Comparison of ENCODE assay signal across 10 mouse cellular contexts in genomic region chr2:172862424-172862823, GRCm38 (mm10).
DNase-seq lines count a peak whose midpoint lies in the region; ATAC-seq and TF ChIP-seq lines count a peak whose summit lies in the region.
"Had no signal": no experiment of that assay in that cellular context is flagged by ENCODE, and none has a peak within 500 bp of the region (broad histone marks: within the 10 kb centered on the region; RNA-seq: fewer than 3 reads in every experiment).

No protein-coding gene starts in this region.

- peak overlapping the region; percentile 19; the same call in 1 of the 2 replicates for H3K4me3 ChIP-seq in forebrain, embryonic 10.5 days
- H3K4me3 ChIP-seq in forebrain, embryonic 16.5 days (replicated peaks; ENCODE audit: low read length), result no peak overlapping the region
- H3K4me3 ChIP-seq in kidney, embryonic 15.5 days (replicated peaks), result no peak overlapping the region
- H3K4me3 ChIP-seq in kidney, adult 2 months (ENCODE audit: insufficient read depth, low read depth, low read length), result no peak overlapping the region
- no peak overlapping the region for H3K4me3 ChIP-seq in embryonic facial prominence, embryonic 13.5 days
- H3K4me3 ChIP-seq in lung, embryonic 16.5 days (ENCODE audit: low read length), result peak overlapping the region; percentile 29; the same call in 1 of the 2 replicates

- DNase-seq in forebrain, embryonic 10.5 days (ENCODE audit: extremely low spot score, low spot score), result no peak
- DNase-seq in kidney, adult 2 months, result no peak
- DNase-seq in spleen, adult 18-20 months, result no peak
- no peak for DNase-seq in cerebellum, adult 9-10 months
- DNase-seq: adrenal gland, adult 8-10 months had no signal

- TF ChIP-seq CTCF in kidney, adult 2 months (conservative IDR thresholded peaks at IDR 0.05; ENCODE audit: insufficient read depth, insufficient read length, low read depth, low read length), result no peak

- H3K4me1 ChIP-seq in forebrain, embryonic 10.5 days, result peaks cover 32% of the 10 kb centered on the region
- peaks cover 8% of the 10 kb centered on the region for H3K4me1 ChIP-seq in forebrain, embryonic 16.5 days (replicated peaks; ENCODE audit: control insufficient read depth, insufficient read depth, low read length)
- H3K4me1 ChIP-seq in kidney, embryonic 15.5 days, result peaks cover 42% of the 10 kb centered on the region
- H3K4me1 ChIP-seq in kidney, adult 2 months (ENCODE audit: control insufficient read depth, insufficient read depth, low read length), result peaks cover 3% of the 10 kb centered on the region; the same call in 1 of the 2 replicates
- peaks cover 34% of the 10 kb centered on the region for H3K4me1 ChIP-seq in embryonic facial prominence, embryonic 13.5 days
- peaks cover 22% of the 10 kb centered on the region for H3K4me1 ChIP-seq in lung, embryonic 16.5 days (replicated peaks; ENCODE audit: control insufficient read depth, insufficient read depth, low read length)

- no peak for ATAC-seq in forebrain, embryonic 16.5 days
- ATAC-seq in kidney, embryonic 15.5 days (replicated peaks; ENCODE audit: low FRiP score), result no peak; the same call in 1 of the 2 replicates
- no peak for ATAC-seq in embryonic facial prominence, embryonic 13.5 days (ENCODE audit: insufficient number of reproducible peaks, insufficient read depth, low FRiP score, low TSS enrichment, low read depth)
- ATAC-seq in lung, embryonic 16.5 days (ENCODE audit: low read depth), result no peak

- peaks cover 4% of the 10 kb centered on the region; the same call in 1 of the 2 replicates for H3K36me3 ChIP-seq in forebrain, embryonic 10.5 days (replicated peaks)
- H3K36me3 ChIP-seq in forebrain, embryonic 16.5 days (ENCODE audit: control insufficient read depth, insufficient read depth), result no peaks in the 10 kb centered on the region
- H3K36me3 ChIP-seq in kidney, embryonic 15.5 days, result no peaks in the 10 kb centered on the region
- no peaks in the 10 kb centered on the region for H3K36me3 ChIP-seq in kidney, adult 2 months (ENCODE audit: control insufficient read depth, insufficient read depth, low read length)
- H3K36me3 ChIP-seq in embryonic facial prominence, embryonic 13.5 days, result no peaks in the 10 kb centered on the region
- H3K36me3 ChIP-seq in lung, embryonic 16.5 days (ENCODE audit: control insufficient read depth, insufficient read depth, low read length), result no peaks in the 10 kb centered on the region
- H3K36me3 ChIP-seq: midbrain, embryonic 15.5 days had no signal

- H3K9ac ChIP-seq in forebrain, embryonic 16.5 days (replicated peaks; ENCODE audit: low read depth, low read length), result no peak overlapping the region
- H3K9ac ChIP-seq in kidney, embryonic 15.5 days, result no peak overlapping the region
- H3K9ac ChIP-seq in embryonic facial prominence, embryonic 13.5 days, result no peak overlapping the region
- no peak overlapping the region; the same call in 1 of the 2 replicates for H3K9ac ChIP-seq in lung, embryonic 16.5 days (ENCODE audit: low read length)
- H3K9ac ChIP-seq: midbrain, embryonic 15.5 days had no signal

- WGBS in forebrain, embryonic 10.5 days, result 86% methylated on average over 19 of the region's 19 CpGs
- 77% methylated on average over 19 of the region's 19 CpGs for WGBS in forebrain, embryonic 16.5 days
- 66% methylated on average over 19 of the region's 19 CpGs for WGBS in kidney, embryonic 15.5 days
- 65% methylated on average over 19 of the region's 19 CpGs for WGBS in kidney, adult 2 months
- WGBS in embryonic facial prominence, embryonic 13.5 days, result 78% methylated on average over 19 of the region's 19 CpGs
- 34% methylated on average over 19 of the region's 19 CpGs for WGBS in lung, embryonic 16.5 days

- H3K9me3 ChIP-seq in forebrain, embryonic 10.5 days, result peaks cover 8% of the 10 kb centered on the region; the same call in 1 of the 2 replicates
- no peaks in the 10 kb centered on the region for H3K9me3 ChIP-seq in forebrain, embryonic 16.5 days (ENCODE audit: control insufficient read depth, low read length)
- H3K9me3 ChIP-seq in kidney, embryonic 15.5 days (replicated peaks), result 0 out of 2 replicates have a peak, but pooled peaks cover 2% of the 10 kb centered on the region
- H3K9me3 ChIP-seq in embryonic facial prominence, embryonic 13.5 days, result peaks cover 3% of the 10 kb centered on the region; the same call in 1 of the 2 replicates
- H3K9me3 ChIP-seq in lung, embryonic 16.5 days (ENCODE audit: control insufficient read depth, low read length), result 0 out of 2 replicates have a peak, but pooled peaks cover 2% of the 10 kb centered on the region
- H3K9me3 ChIP-seq: midbrain, embryonic 15.5 days had no signal

- peak overlapping the region; percentile 40; the same call in 1 of the 2 replicates for H3K27ac ChIP-seq in forebrain, embryonic 10.5 days
- H3K27ac ChIP-seq in forebrain, embryonic 16.5 days (ENCODE audit: low read length), result no peak overlapping the region
- peak overlapping the region; percentile 64; the same call in 1 of the 2 replicates for H3K27ac ChIP-seq in kidney, embryonic 15.5 days
- H3K27ac ChIP-seq in kidney, adult 2 months (ENCODE audit: insufficient read depth, low read depth, low read length), result no peak overlapping the region
- H3K27ac ChIP-seq in embryonic facial prominence, embryonic 13.5 days, result no peak overlapping the region
- no peak overlapping the region for H3K27ac ChIP-seq in lung, embryonic 16.5 days (ENCODE audit: low read length)
- H3K27ac ChIP-seq: midbrain, embryonic 15.5 days had no signal

- H3K27me3 ChIP-seq in forebrain, embryonic 10.5 days (ENCODE audit: poor library complexity, severe bottlenecking), result peaks cover 18% of the 10 kb centered on the region; the same call in 1 of the 2 replicates
- no peaks in the 10 kb centered on the region for H3K27me3 ChIP-seq in forebrain, embryonic 16.5 days (replicated peaks; ENCODE audit: control insufficient read depth, insufficient read depth, low read length)
- no peaks in the 10 kb centered on the region for H3K27me3 ChIP-seq in kidney, embryonic 15.5 days
- no peaks in the 10 kb centered on the region for H3K27me3 ChIP-seq in kidney, adult 2 months (replicated peaks; ENCODE audit: control insufficient read depth, insufficient read depth, low read length)
- H3K27me3 ChIP-seq in embryonic facial prominence, embryonic 13.5 days, result 0 out of 2 replicates have a peak, but pooled peaks cover 4% of the 10 kb centered on the region
- no peaks in the 10 kb centered on the region; the same call in none of the 2 replicates for H3K27me3 ChIP-seq in lung, embryonic 16.5 days (ENCODE audit: control insufficient read depth, insufficient read depth, low read depth, low read length)
- H3K27me3 ChIP-seq: midbrain, embryonic 15.5 days had no signal

- no peak for TF ChIP-seq POLR2A in kidney, adult 2 months (IDR thresholded peaks at IDR 0.05; ENCODE audit: low read depth, low read length)

- H3K4me2 ChIP-seq in forebrain, embryonic 16.5 days (ENCODE audit: low read length), result no peak overlapping the region
- 0 out of 2 replicates have a peak overlapping the region, but pooled peaks have one; percentile 55 for H3K4me2 ChIP-seq in kidney, embryonic 15.5 days
- peak overlapping the region; percentile 57; the same call in 1 of the 2 replicates for H3K4me2 ChIP-seq in embryonic facial prominence, embryonic 13.5 days
- peak overlapping the region; percentile 58 for H3K4me2 ChIP-seq in lung, embryonic 16.5 days (ENCODE audit: low read depth, low read length)

Comparison
In these comparisons a context has a peak if more than half of its experiments do, and no peak if none do; other contexts are left out.
1. H3K27ac ChIP-seq: peak in forebrain, embryonic 10.5 days (single experiment) and kidney, embryonic 15.5 days (single experiment); none in forebrain, embryonic 16.5 days (single experiment), kidney, adult 2 months (single experiment), embryonic facial prominence, embryonic 13.5 days (single experiment) and lung, embryonic 16.5 days (single experiment).
2. H3K4me3 ChIP-seq: peak in forebrain, embryonic 10.5 days (single experiment) and lung, embryonic 16.5 days (single experiment); none in forebrain, embryonic 16.5 days (single experiment), kidney, embryonic 15.5 days (single experiment), kidney, adult 2 months (single experiment) and embryonic facial prominence, embryonic 13.5 days (single experiment).